In the genomic region with DNA sequence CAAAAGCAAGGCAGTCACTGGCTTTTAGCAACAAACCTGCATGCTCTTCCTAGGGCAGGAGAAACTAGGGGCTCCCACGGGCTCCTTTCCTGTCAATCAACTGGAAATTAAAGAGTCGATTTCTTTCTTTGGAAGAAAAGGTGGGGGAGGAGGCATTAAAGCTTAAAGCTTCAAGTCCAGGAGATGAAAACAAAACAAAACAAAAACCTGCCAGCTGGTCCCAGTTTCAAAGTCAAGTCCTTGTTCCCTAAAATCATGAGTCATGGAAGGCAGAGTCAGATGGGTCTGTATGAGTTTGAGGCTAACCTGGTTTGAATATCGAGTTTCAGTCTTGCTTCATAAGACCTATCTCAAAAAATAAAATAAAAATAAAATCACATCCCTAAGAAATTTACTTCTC, we compare ENCODE assay signal across 12 mouse cellular contexts. TPM values are rescaled to one million over a fixed set of nuclear protein-coding genes. Genes with fewer than 3 reads are reported as not detected.
DNase-seq lines count a peak whose midpoint lies in the region; ATAC-seq and TF ChIP-seq lines count a peak whose summit lies in the region.
"Had no signal": no experiment of that assay in that cellular context is flagged by ENCODE, and none has a peak within 500 bp of the region (broad histone marks: within the 10 kb centered on the region; RNA-seq: fewer than 3 reads in every experiment).

No protein-coding gene starts in this region.

- peak overlapping the region; percentile 88 for H3K4me2 ChIP-seq in lung, embryonic 16.5 days (ENCODE audit: low read depth, low read length)
- H3K4me2 ChIP-seq in neural tube, embryonic 15.5 days, result peak overlapping the region; percentile 72
- H3K4me2 ChIP-seq in liver, embryonic 11.5 days, result no peak overlapping the region

- 54% methylated on average over 3 of the region's 3 CpGs for WGBS in lung, embryonic 16.5 days
- 58% methylated on average over 3 of the region's 3 CpGs for WGBS in neural tube, embryonic 15.5 days
- 63% methylated on average over 3 of the region's 3 CpGs for WGBS in liver, embryonic 11.5 days

- no peaks in the 10 kb centered on the region for H3K9me3 ChIP-seq in lung, embryonic 16.5 days (ENCODE audit: control insufficient read depth, low read length)
- no peaks in the 10 kb centered on the region for H3K9me3 ChIP-seq in neural tube, embryonic 15.5 days (replicated peaks)
- no peaks in the 10 kb centered on the region for H3K9me3 ChIP-seq in liver, embryonic 11.5 days (ENCODE audit: control insufficient read depth, low read length)

- no peak for TF ChIP-seq POLR2A in embryonic fibroblast, embryonic 13.5 days (IDR thresholded peaks at IDR 0.05; ENCODE audit: low read depth, low read length)

- H3K9ac ChIP-seq in lung, embryonic 16.5 days (ENCODE audit: low read length), result peak overlapping the region; percentile 20; the same call in 1 of the 2 replicates
- no peak overlapping the region for H3K9ac ChIP-seq in neural tube, embryonic 15.5 days (replicated peaks)
- no peak overlapping the region for H3K9ac ChIP-seq in liver, embryonic 11.5 days (ENCODE audit: low read depth, low read length)

- H3K4me1 ChIP-seq in lung, embryonic 16.5 days (replicated peaks; ENCODE audit: control insufficient read depth, insufficient read depth, low read length), result peaks cover 7% of the 10 kb centered on the region
- H3K4me1 ChIP-seq in embryonic fibroblast, embryonic 13.5 days (ENCODE audit: control insufficient read depth, insufficient read depth, low read length), result peaks cover 7% of the 10 kb centered on the region; the same call in 1 of the 2 replicates
- H3K4me1 ChIP-seq in neural tube, embryonic 15.5 days, result peaks cover 30% of the 10 kb centered on the region
- peaks cover 4% of the 10 kb centered on the region; the same call in 1 of the 2 replicates for H3K4me1 ChIP-seq in liver, embryonic 11.5 days (replicated peaks; ENCODE audit: control insufficient read depth, insufficient read depth, low read length)

- peaks cover 16% of the 10 kb centered on the region for H3K36me3 ChIP-seq in lung, embryonic 16.5 days (ENCODE audit: control insufficient read depth, insufficient read depth, low read length)
- peaks cover 21% of the 10 kb centered on the region for H3K36me3 ChIP-seq in neural tube, embryonic 15.5 days
- H3K36me3 ChIP-seq in liver, embryonic 11.5 days (ENCODE audit: control insufficient read depth, insufficient read depth, low read length), result peaks cover 17% of the 10 kb centered on the region

- no peak overlapping the region for H3K27ac ChIP-seq in lung, embryonic 16.5 days (ENCODE audit: low read length)
- peak overlapping the region; percentile 20 for H3K27ac ChIP-seq in embryonic fibroblast, embryonic 13.5 days (ENCODE audit: insufficient read depth, low read length)
- no peak overlapping the region for H3K27ac ChIP-seq in neural tube, embryonic 15.5 days (replicated peaks)
- no peak overlapping the region for H3K27ac ChIP-seq in liver, embryonic 11.5 days (ENCODE audit: low read depth, low read length)

- H3K4me3 ChIP-seq in lung, embryonic 16.5 days (ENCODE audit: low read length), result peak overlapping the region; percentile 67
- no peak overlapping the region for H3K4me3 ChIP-seq in embryonic fibroblast, embryonic 13.5 days (ENCODE audit: insufficient read depth, low read length)
- 0 out of 2 replicates have a peak overlapping the region, but pooled peaks have one; percentile 87 for H3K4me3 ChIP-seq in neural tube, embryonic 15.5 days (replicated peaks)
- no peak overlapping the region for H3K4me3 ChIP-seq in liver, embryonic 11.5 days (ENCODE audit: low read depth, low read length)

- ATAC-seq in lung, embryonic 16.5 days (ENCODE audit: low read depth), result no peak
- no peak for ATAC-seq in neural tube, embryonic 15.5 days (ENCODE audit: low FRiP score)
- no peak for ATAC-seq in liver, embryonic 11.5 days (replicated peaks; ENCODE audit: low FRiP score)

- DNase-seq in lung, postnatal 36 days, result no peak
- peak; percentile 12 for DNase-seq in induced T-regulatory cell, adult 2 months (ENCODE audit: low read depth)
- no peak for DNase-seq in heart, postnatal 4 days
- DNase-seq in liver, embryonic 11.5 days (ENCODE audit: low spot score), result no peak
- DNase-seq: kidney, adult 18-20 months; thymus, postnatal 25 days had no signal

- no peak for TF ChIP-seq CTCF in embryonic fibroblast, embryonic 13.5 days (IDR thresholded peaks at IDR 0.05; ENCODE audit: borderline replicate concordance, insufficient read depth, low read length)

- H3K27me3 ChIP-seq in lung, embryonic 16.5 days (ENCODE audit: control insufficient read depth, insufficient read depth, low read depth, low read length), result no peaks in the 10 kb centered on the region
- H3K27me3 ChIP-seq in neural tube, embryonic 15.5 days (replicated peaks), result no peaks in the 10 kb centered on the region
- H3K27me3 ChIP-seq in liver, embryonic 11.5 days (replicated peaks; ENCODE audit: control insufficient read depth, insufficient read depth, low read length), result no peaks in the 10 kb centered on the region

RNA-seq across cellular contexts. Expression of gene Tulp3, which starts 1.5 kb away (rescaled TPM):
- 19.3 and 21.6 TPM in 2 replicates for polyA plus RNA-seq in lung, embryonic 16.5 days (2015; fragmentation: Nextera tagmentation; extraction: Ambion mirVana)
- polyA plus RNA-seq in embryonic fibroblast, embryonic 13.5 days (2011; ENCODE audit: insufficient read length, low read depth, missing spikeins), result 56.8 and 67.0 TPM in 2 replicates
- 19.1 and 21.8 TPM in 2 replicates for polyA plus RNA-seq in neural tube, embryonic 15.5 days (2015; fragmentation: Nextera tagmentation; extraction: Ambion mirVana)
- total RNA-seq in heart, postnatal 4 days (2021), result 10 to 100 TPM; 10.9 to 11.4 TPM
- 9.5 and 10.1 TPM in 2 replicates for polyA plus RNA-seq in liver, embryonic 11.5 days (2014; fragmentation: Nextera tagmentation; extraction: Ambion mirVana)

RNA-seq across cellular contexts. Expression of gene Rhno1, which starts 8.6 kb away (rescaled TPM):
- polyA plus RNA-seq in lung, embryonic 16.5 days (2015; fragmentation: Nextera tagmentation; extraction: Ambion mirVana), result 113 and 117 TPM in 2 replicates
- 39.6 TPM in 2 replicates for polyA plus RNA-seq in embryonic fibroblast, embryonic 13.5 days (2011; ENCODE audit: insufficient read length, low read depth, missing spikeins)
- 72.2 and 85.9 TPM in 2 replicates for polyA plus RNA-seq in neural tube, embryonic 15.5 days (2015; fragmentation: Nextera tagmentation; extraction: Ambion mirVana)
- 10 to 100 TPM; 25.7 to 26.8 TPM for total RNA-seq in heart, postnatal 4 days (2021)
- 120 and 126 TPM in 2 replicates for polyA plus RNA-seq in liver, embryonic 11.5 days (2014; fragmentation: Nextera tagmentation; extraction: Ambion mirVana)

RNA-seq across cellular contexts. Expression of gene Foxm1, which starts 8.6 kb away (rescaled TPM):
- polyA plus RNA-seq in lung, embryonic 16.5 days (2015; fragmentation: Nextera tagmentation; extraction: Ambion mirVana), result 39.6 and 43.2 TPM in 2 replicates
- polyA plus RNA-seq in embryonic fibroblast, embryonic 13.5 days (2011; ENCODE audit: insufficient read length, low read depth, missing spikeins), result 41.6 and 45.7 TPM in 2 replicates
- polyA plus RNA-seq in neural tube, embryonic 15.5 days (2015; fragmentation: Nextera tagmentation; extraction: Ambion mirVana), result 5.3 and 11.7 TPM in 2 replicates
- 10 to 100 TPM; 42.0 to 48.9 TPM for total RNA-seq in heart, postnatal 4 days (2021)
- 34.2 and 38.3 TPM in 2 replicates for polyA plus RNA-seq in liver, embryonic 11.5 days (2014; fragmentation: Nextera tagmentation; extraction: Ambion mirVana)
- total RNA-seq: liver, adult 2 months had no signal

RNA-seq across cellular contexts. Expression of gene Tex52, which starts 21.1 kb away (rescaled TPM):
- 0.31 and 0.65 TPM in 2 replicates for polyA plus RNA-seq in lung, embryonic 16.5 days (2015; fragmentation: Nextera tagmentation; extraction: Ambion mirVana)
- not detected in 2 replicates for polyA plus RNA-seq in embryonic fibroblast, embryonic 13.5 days (2011; ENCODE audit: insufficient read length, low read depth, missing spikeins)
- 0.33 and 0.54 TPM in 2 replicates for polyA plus RNA-seq in neural tube, embryonic 15.5 days (2015; fragmentation: Nextera tagmentation; extraction: Ambion mirVana)
- total RNA-seq in heart, postnatal 4 days (2021), result not detected
- 0.14 TPM in 1 of 2 replicates, not detected in the other for polyA plus RNA-seq in liver, embryonic 11.5 days (2014; fragmentation: Nextera tagmentation; extraction: Ambion mirVana)
- total RNA-seq: liver, adult 2 months had no signal
- polyA plus RNA-seq: liver, adult 2 months had no signal

RNA-seq across cellular contexts. Expression of gene Gm44596, which starts 21.2 kb away (rescaled TPM):
- not detected in 2 replicates for polyA plus RNA-seq in lung, embryonic 16.5 days (2015; fragmentation: Nextera tagmentation; extraction: Ambion mirVana)
- polyA plus RNA-seq in embryonic fibroblast, embryonic 13.5 days (2011; ENCODE audit: insufficient read length, low read depth, missing spikeins), result not detected in 2 replicates
- not detected in 2 replicates for polyA plus RNA-seq in neural tube, embryonic 15.5 days (2015; fragmentation: Nextera tagmentation; extraction: Ambion mirVana)
- not detected for total RNA-seq in heart, postnatal 4 days (2021)
- polyA plus RNA-seq in liver, embryonic 11.5 days (2014; fragmentation: Nextera tagmentation; extraction: Ambion mirVana), result not detected in 2 replicates
- total RNA-seq: liver, adult 2 months had no signal
- polyA plus RNA-seq: embryonic facial prominence, embryonic 11.5 days; gonadal fat pad, adult 2 months; liver, adult 2 months had no signal

Comparison
In these comparisons a context has a peak if more than half of its experiments do, and no peak if none do; other contexts are left out.
1. H3K4me3 ChIP-seq: peak in lung, embryonic 16.5 days (single experiment) and neural tube, embryonic 15.5 days (single experiment); none in embryonic fibroblast, embryonic 13.5 days (single experiment) and liver, embryonic 11.5 days (single experiment).